Mouse (Mus musculus): ENCODE measurements around the gene Kbtbd12.

The Kbtbd12 gene

DNA sequence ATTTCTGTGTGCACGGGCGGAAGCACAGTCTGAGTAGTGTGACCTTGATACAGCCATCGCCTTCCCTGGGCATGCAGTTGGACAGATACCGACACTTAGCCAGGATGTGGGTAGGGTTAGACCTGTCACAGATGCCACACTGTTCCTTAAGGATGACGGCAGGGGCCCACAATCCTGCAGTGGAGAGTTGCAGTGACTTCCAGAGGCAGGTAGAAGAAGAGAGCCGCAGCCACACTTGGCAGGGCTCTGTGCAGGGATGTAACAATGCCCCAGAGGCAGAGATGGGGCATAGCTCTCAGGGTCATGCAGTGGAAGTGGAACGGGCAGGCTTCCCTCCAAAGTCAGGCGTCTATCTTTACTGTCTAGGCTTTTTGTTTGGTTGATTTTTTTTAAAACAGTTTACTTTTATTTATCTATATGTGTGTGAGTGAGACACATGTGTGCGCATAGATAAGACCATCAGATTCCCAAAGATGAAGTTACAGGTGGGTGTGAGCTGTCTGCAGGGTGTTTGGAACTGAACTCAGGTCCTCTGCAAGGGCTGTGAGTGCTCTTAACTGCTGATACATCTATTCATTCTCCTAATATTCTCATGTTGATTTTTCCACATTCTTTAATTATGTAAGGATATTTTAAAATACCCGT, 89.2 kb downstream of the Kbtbd12 start:
- no peak for DNase-seq (ENCODE audit: low read depth)

DNA sequence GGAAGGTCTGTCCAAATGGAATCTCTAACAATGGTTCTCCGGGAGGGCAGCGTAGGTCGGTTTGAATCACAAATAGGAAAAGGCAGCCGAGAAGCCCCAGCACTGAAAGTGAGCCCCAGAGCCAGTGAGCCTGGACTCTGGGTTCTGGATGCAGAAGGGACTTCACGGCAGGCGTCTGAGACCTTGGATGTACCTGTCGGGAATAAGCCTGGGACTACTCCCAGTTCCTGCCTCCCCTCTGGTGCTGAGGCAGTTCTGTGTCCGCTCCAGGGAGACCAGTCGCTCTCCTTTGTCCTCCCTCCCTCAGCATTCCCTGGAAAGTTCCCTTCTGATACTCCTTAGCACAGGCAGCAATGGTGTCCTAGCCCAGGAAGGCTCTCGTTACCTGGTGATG, 92.4 kb downstream of the Kbtbd12 start:
- DNase-seq (ENCODE audit: low read depth), result no peak

DNA sequence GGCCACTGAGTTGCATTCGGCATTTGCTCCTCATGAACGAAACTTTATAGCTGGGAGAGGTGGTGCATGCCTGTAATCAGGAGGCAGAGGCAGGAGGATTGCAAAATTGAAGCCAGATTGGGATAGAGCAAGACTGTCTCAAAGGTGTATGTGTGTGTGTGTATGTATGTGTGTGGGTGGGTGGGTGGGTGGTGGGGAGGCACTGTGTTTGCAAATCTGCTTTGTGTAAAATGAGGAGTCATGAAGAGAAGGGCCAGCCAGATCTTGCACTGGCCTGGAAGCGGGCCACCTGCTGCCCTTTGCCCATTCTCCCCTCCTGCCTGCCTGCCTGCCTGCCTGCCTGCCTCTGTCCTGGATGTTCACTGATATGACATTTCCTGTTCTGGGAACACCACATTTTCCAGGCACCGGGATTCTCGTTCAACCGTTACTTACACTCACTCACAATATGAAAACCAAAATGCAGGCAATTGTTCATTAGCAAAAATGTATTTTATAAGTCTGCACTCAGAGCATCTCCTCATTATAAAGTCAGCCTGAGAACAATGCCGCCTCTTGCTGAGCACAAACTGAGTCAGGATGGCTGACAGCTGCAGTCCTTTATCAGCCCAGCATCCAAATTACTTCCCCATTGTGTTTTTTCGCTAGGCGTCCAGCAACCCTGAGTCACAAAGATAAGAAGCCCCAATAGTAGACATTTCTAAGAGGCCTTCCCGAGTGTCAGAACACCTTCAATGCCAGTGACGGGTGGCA, 92.9 kb downstream of the Kbtbd12 start:
- DNase-seq (ENCODE audit: low read depth), result no peak

- DNase-seq (ENCODE audit: low read depth), result no peak
These were observed 93.5 kb downstream of the Kbtbd12 start for GRCm38 (mm10) chr6:88544241-88544640.

DNA sequence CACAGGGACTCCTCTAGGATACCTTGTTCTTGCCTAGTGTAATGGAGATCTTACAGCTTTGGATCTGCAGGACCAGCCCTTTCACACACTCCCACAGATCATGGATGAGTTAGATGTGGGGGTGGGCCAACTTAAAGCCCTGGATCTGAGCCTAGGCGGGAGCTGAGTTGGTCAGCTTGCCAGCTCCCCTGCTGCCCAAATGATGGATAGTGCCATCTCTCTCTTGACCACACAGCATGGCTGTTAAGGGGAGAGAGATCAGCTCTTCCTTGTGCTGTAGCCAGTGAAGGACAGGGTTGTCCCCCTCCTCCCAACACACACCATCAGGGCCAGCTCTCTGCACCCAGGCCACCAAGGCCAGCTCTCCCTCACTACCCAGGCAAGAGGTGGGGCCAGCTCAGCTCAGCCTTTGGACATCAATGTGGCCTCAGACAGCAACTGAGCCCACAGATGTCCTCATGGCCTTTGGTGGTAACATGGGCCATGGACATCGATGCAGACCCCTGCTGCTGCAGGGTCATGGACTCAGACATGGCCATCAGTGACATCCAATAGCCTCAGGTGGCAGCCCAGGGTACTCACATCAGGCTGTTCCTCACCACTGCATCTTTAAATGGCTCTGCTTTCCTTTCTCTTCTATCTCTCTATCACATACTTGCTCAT, 97.5 kb downstream of the Kbtbd12 start:
- no peak for DNase-seq (ENCODE audit: low read depth)

DNA sequence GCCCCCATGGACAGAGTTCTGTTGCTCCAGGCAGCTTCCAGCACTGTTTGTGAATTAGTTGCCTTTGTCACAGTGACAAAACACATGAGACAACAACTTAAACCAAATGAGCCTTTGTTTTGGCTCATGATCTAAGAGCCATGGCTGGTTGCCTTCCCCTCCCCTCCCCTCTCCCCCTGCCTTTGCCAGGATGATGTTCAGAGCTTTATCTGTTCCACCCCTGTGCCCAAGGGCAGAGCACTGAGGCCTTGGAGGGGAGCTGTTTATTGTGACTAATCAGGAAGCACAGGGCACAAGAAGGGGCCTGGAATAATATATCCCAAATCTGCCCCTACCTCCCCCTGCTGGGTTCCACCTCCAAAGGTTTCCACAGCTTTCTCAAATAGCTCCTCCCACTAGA, 107.4 kb downstream of the Kbtbd12 start:
- DNase-seq (ENCODE audit: low read depth), result no peak

DNA sequence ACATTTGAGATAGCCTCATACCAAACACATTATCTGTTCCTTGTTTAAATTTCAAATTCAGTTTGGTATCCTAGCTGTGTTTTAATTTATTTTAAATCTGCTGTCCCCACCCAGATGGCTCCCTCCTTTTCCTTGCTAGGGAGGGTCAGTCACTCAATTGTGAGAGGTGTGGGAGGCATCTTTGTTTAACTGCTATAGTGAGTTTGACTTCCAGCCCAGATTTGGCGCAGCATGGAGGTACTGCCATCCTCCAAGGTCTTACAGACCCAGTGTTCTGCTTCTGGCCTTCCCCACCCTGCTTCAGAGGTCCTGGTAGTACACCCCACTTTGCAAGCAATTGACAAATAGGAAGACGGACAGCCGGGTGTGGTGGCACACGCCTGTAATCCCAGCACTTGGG, 113.7 kb downstream of the Kbtbd12 start:
- no peak for DNase-seq (ENCODE audit: low read depth)

DNA sequence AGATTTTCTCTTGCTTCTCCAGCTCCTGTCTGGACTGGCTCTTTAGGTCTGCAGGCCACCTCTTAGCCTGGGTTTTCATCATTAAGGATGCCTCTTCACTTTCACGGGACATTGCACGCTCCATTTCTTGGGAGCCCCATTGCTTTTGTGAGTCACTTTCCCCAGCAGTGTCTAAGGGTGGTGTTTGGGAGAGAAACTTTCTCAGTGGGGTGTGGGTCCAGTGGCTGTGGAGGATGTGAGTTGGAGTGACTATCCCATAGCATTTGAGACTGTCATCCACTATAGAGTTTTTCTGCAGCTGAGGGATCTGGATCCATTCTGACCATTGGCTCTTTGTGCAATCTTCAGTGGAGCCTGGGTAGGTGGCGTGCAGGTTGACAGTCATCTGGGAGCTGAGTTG, 114.3 kb downstream of the Kbtbd12 start:
- no peak for DNase-seq (ENCODE audit: low read depth)

- DNase-seq (ENCODE audit: low read depth), result no peak
These were observed 114.7 kb downstream of the Kbtbd12 start for GRCm38 (mm10) chr6:88523043-88523442.

- DNase-seq (ENCODE audit: low read depth), result no peak
These were observed 115.1 kb downstream of the Kbtbd12 start for GRCm38 (mm10) chr6:88522606-88523005.

- no peak for DNase-seq (ENCODE audit: low read depth)
These were observed 115.9 kb downstream of the Kbtbd12 start for GRCm38 (mm10) chr6:88521821-88522220.

DNA sequence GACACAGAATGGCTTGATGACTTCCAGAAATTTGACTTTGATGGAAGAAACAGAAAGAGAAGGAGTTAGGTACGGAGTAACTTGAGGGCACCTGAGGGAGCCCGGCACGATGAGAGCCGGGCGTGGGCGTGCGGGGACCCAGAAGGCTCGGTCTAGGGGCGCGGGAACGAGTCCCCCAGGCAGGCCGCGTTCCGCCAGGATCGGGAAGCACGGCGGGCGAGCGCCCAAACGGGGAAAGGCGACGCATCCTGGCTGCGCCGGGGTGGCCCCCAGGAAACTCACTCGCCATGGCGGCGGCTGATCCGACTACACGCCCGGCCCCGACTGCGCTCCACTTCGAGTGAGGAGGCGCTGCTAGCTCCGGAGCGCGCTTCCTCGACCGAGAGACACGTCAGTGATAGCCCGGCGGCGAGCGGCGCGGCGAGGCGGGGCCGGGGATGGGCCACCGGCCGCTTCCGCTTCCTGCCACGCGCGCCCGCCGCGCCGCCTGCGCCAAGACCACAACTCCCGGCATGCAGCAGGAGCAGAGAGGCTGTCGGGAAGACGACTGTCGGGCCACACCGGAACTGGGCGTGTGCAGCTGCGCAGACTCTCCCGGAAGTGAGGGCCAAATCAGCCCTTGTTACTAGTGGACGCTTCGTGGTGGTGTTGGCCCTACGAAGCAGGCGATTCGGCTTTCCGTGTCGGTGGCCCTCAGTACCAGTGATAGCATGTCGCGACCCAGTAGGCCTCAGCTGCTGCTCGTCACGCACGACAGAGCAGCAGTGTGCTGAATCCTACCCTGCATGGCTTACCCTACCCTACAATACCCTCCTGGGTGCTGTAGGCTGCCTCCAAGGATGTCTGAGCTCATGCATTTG, 119.1 kb downstream of the Kbtbd12 start, which contains the start of gene Sec61a1:
Gene Sec61a1, minus strand, starts transcription at position 502 of the 860 bp plus-strand sequence.
- DNase-seq (ENCODE audit: low read depth), result peak; percentile 93

DNA sequence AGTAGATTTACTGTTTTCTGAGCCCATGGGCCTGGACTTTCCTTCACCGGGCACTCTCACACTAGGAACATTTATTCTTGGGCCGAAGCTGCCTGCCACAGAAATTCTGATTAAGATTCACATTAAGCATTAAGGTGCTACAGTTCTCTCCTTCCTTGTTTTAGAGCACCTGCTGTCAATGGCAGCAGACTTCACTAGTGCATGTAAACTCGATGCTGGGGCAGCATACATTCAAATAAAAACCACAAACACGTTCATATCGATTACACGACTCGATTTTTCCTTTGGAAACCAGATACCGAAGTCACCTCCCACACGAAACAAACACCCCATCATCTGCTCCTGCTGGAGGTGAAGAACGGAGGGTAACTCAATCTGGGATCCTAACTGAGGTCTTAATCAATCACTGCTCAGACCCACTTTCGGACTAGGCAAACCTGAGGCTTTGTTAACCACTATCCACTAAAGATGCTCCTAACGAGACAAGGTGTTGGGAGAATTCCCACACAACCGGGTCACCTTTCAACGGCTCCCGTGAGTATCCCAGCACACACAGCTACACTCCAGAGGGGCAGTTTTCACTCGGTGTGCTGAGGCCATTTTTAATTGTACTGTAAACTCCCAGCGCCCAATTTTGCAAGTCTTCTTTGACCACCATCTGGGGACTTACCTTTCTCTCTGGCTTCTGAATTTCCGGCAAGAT, 119.9 kb downstream of the Kbtbd12 start:
- DNase-seq (ENCODE audit: low read depth), result no peak

GRCm38 (mm10) chr6:88516667-88517066, 121.1 kb downstream of the Kbtbd12 start:
- no peak for DNase-seq (ENCODE audit: low read depth)

DNA sequence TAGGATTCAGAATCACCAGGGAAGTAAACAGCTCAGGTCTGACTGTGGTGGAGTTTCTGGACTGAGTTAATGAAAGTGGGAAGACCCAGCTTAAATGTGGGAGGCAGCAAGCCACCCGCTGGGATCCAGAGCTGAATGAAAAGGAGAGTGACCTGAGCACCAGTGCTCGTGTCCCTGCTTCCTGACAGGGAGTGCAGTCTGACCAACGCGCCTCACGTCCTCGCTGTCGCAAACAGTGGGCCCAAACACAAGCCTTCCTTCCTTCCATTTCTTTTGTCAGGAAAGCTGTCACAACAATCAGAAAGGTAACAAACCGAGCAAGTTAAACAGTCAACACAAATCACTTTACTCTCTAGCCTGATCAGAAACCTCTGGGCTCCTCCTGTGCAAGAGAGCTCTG, 121.8 kb downstream of the Kbtbd12 start:
- no peak for DNase-seq (ENCODE audit: low read depth)

DNA sequence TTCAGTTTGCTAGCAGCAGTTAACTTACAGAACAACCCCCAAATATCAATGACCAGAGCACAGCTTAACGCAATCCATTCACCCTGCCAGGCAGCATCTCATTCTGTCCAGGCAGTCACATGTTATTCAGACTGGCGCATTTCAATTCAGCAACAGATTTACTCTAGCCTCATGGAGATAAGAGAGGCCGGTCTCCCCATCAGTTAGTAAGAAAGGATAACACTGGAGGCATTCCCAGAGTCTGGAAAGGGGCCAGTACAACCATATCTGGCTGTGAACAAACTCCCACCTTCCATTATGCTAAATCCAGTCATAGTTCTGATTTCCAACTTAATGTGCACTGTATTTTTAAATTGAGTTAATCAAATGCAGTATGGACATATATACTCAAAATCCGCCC, 123.2 kb downstream of the Kbtbd12 start:
- DNase-seq (ENCODE audit: low read depth), result no peak

GRCm38 (mm10) chr6:88513984-88514383, 123.8 kb downstream of the Kbtbd12 start:
- no peak for DNase-seq (ENCODE audit: low read depth)

- no peak for DNase-seq (ENCODE audit: low read depth)
These were observed 134.7 kb downstream of the Kbtbd12 start for GRCm38 (mm10) chr6:88503044-88503443.

DNA sequence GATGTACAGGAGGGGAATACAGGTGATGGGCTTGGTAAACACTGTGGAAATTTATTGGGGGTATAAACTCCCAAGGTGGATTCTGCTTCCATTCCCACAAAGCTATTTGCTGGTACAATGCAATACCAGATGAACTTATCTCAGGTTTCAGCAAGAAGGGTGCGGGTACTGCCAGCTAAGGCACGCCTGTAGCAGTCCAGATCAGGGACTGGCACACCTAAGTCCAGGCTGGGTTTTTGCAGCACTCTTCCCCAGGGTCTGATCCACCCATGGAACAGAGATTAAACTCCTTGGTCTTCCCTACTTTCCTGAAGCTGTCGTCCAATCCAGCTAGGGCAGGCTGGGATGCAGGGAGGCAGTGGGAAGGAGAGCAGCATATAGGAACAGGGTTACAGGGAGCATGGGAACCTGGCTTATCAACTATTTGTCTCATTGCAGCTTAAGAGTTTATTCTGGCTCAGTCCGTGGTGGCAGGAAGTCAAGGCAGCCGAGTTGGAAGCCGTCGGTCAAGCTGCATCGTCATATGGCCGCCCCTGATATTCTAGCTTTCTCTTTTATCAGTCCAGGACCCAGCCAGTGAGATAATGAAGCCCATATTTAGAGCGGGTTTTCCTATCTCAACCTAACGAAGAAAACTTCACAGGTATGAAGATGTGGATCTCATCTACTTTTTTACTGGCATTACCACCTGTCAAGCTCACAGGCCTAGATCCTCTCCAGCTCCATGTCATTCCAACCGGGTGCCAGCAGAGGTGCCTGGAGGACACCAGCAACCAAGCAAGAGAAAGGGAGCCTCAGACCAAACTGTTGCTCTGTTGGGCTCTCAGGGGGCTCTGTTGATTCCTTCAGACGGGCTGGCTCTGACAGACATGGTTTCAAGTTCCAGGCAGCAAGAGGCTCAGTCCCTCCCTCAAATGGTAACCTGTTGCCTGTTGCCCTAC, 135.4 kb downstream of the Kbtbd12 start:
- DNase-seq (ENCODE audit: low read depth), result no peak

DNA sequence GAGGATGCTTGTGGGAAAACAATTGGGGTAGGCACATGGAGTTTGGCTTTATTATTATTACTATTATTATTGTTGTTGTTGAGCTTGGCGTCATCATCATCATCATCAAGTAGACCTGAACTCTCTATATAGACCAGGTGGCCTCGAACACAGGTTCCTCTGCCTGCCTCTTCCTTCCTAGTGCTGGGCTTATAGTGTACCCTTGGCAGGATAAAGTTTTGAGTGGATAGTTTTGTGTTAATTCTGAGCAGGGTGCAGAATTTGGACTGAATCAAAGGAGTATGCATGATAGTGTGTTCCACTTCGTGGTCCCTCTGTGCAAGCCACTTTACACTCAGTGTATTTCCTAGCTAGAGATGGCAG, 137.4 kb downstream of the Kbtbd12 start:
- no peak for DNase-seq (ENCODE audit: low read depth)
